Mouse (Mus musculus): ENCODE measurements around the gene Tas2r135. TPM values are rescaled to one million over a fixed set of nuclear protein-coding genes. Genes with fewer than 3 reads are reported as not detected.

Gene Tas2r135
- total RNA-seq, 2 experiments from 2014 or later, result not detected

GRCm38 (mm10) chr6:42399938-42400337, 5.3 kb upstream of the Tas2r135 start, which contains the start of gene Tas2r143:
Gene Tas2r143, plus strand, starts transcription at chr6:42400238.
- intact Hi-C loops (cut with DNase I), result no loop called here
- DNase-seq (ENCODE audit: low spot score in 2 of 2), result no peak

GRCm38 (mm10) chr6:42419443-42419842, 14.2 kb downstream of the Tas2r135 start:
- intact Hi-C loops (cut with DNase I), result no loop called here
- peak in 1 of 2 experiments; percentile 47 for DNase-seq (ENCODE audit: low spot score in 2 of 2)

GRCm38 (mm10) chr6:42421439-42421838, 16.2 kb downstream of the Tas2r135 start:
- intact Hi-C loops (cut with DNase I), result no loop called here
- no peak for DNase-seq (ENCODE audit: low spot score in 2 of 2)

- intact Hi-C loops (cut with DNase I), result no loop called here
- DNase-seq (ENCODE audit: low spot score in 2 of 2), result no peak
Measured at GRCm38 (mm10) chr6:42424472-42424871, 19.2 kb downstream of the Tas2r135 start.

GRCm38 (mm10) chr6:42426337-42426736, 21.1 kb downstream of the Tas2r135 start:
- peak in 1 of 2 experiments; percentile 67 for DNase-seq (ENCODE audit: low spot score in 2 of 2)

GRCm38 (mm10) chr6:42433554-42433953, 28.3 kb downstream of the Tas2r135 start:
- intact Hi-C loops (cut with DNase I), result no loop called here
- no peak for DNase-seq (ENCODE audit: low spot score in 2 of 2)

More at GRCm38 (mm10) chr6:42426337-42426736, 21.1 kb downstream of the Tas2r135 start:
- intact Hi-C loops (cut with DNase I), result no loop called here

- no peak for DNase-seq (ENCODE audit: low spot score in 2 of 2)
- intact Hi-C loops (cut with DNase I), result no loop called here
Measured at GRCm38 (mm10) chr6:42434446-42434845, 29.2 kb downstream of the Tas2r135 start, which contains the start of gene Tas2r126. Gene Tas2r126, plus strand, starts transcription at chr6:42434535.

GRCm38 (mm10) chr6:42435490-42435889, 30.3 kb downstream of the Tas2r135 start:
- intact Hi-C loops (cut with DNase I), result no loop called here
- no peak for DNase-seq (ENCODE audit: low spot score in 2 of 2)

- intact Hi-C loops (cut with DNase I), result no loop called here
Measured at GRCm38 (mm10) chr6:42441395-42441794, 36.2 kb downstream of the Tas2r135 start.

GRCm38 (mm10) chr6:42444491-42444890, 39.3 kb downstream of the Tas2r135 start:
- no peak for DNase-seq (ENCODE audit: low spot score in 2 of 2)
- intact Hi-C loops (cut with DNase I), result no loop called here

More at GRCm38 (mm10) chr6:42441395-42441794, 36.2 kb downstream of the Tas2r135 start:
- no peak for DNase-seq (ENCODE audit: low spot score in 2 of 2)

GRCm38 (mm10) chr6:42447381-42447780, 42.1 kb downstream of the Tas2r135 start:
- no peak for DNase-seq (ENCODE audit: low spot score in 2 of 2)
- intact Hi-C loops (cut with DNase I), result no loop called here

Other genes with a start within 250 kb of the Tas2r135 start
- not detected for gene Tas2r144, start 190.1 kb upstream of the Tas2r135 start, total RNA-seq (2021)
- 10 to 100 TPM in 1 of 2 experiments, 1 to 10 TPM in 1; 9.2 to 10.4 TPM for gene Gstk1, start 159.5 kb upstream of the Tas2r135 start, total RNA-seq (2021)
- not detected for gene Tmem139, start 143.5 kb upstream of the Tas2r135 start, total RNA-seq (2021)
- 10 to 100 TPM; 21.7 to 26.6 TPM for gene Casp2, start 140.4 kb upstream of the Tas2r135 start, total RNA-seq (2021)
- gene Clcn1, start 118.7 kb upstream of the Tas2r135 start, total RNA-seq (2021), result 1 to 10 TPM; 3.5 to 3.7 TPM
- 100 to 1,000 TPM; 118 to 121 TPM for gene Fam131b, start 80.8 kb upstream of the Tas2r135 start, total RNA-seq (2021)
- gene Zyx, start 55.8 kb upstream of the Tas2r135 start, total RNA-seq (2021), result 10 to 100 TPM; 51.4 to 53.4 TPM
- gene Epha1, start 32.2 kb upstream of the Tas2r135 start, total RNA-seq (2021), result under 1 TPM; 0.21 to 0.27 TPM
- gene Tas2r143, start 5.2 kb upstream of the Tas2r135 start, total RNA-seq (2021), result not detected
- gene Tas2r126, start 29.1 kb downstream of the Tas2r135 start, total RNA-seq (2021), result under 1 TPM in 1 of 2 experiments, not detected in 1; 0.37 TPM
- gene Olfr458, start 59.8 kb downstream of the Tas2r135 start, total RNA-seq (2021), result not detected
- not detected for gene Olfr457, start 70.9 kb downstream of the Tas2r135 start, total RNA-seq (2021)
- not detected for gene Olfr456, start 81.8 kb downstream of the Tas2r135 start, total RNA-seq (2021)
- gene Olfr455, start 142.2 kb downstream of the Tas2r135 start, total RNA-seq (2021), result not detected
- not detected for gene Tcaf3, start 192.3 kb downstream of the Tas2r135 start, total RNA-seq (2021)
- gene Tcaf2, start 239.8 kb downstream of the Tas2r135 start, total RNA-seq (2021), result under 1 TPM; 0.46 to 0.83 TPM

Measured in left cerebral cortex, postnatal 25 days (tissue).